Mouse (Mus musculus) embryo, embryonic 10 days (tissue): Measurements from ENCODE around the gene Ncam1.

Experiments used
- DNase-seq: peaks from one replicate; pipeline ENCODE4 v3.0.0-alpha.2; 2015; ENCODE audit warnings: low spot score

Gene Ncam1

GRCm38 (mm10) chr9:49502245-49502644 lies 296.5 kb downstream of the Ncam1 start:
- DNase-seq = no peak

- no peak for DNase-seq
Measured at GRCm38 (mm10) chr9:49499878-49500277, 298.8 kb downstream of the Ncam1 start.

- DNase-seq = peak; percentile 88
Measured at GRCm38 (mm10) chr9:49493979-49494649, 304.6 kb downstream of the Ncam1 start.

- no peak for DNase-seq
Measured at GRCm38 (mm10) chr9:49490609-49491008, 308.1 kb downstream of the Ncam1 start.

GRCm38 (mm10) chr9:49488912-49489895 lies 309.5 kb downstream of the Ncam1 start:
- DNase-seq = peak; percentile 88

GRCm38 (mm10) chr9:49488258-49488657 lies 310.5 kb downstream of the Ncam1 start:
- no peak for DNase-seq

- no peak for DNase-seq
Measured at GRCm38 (mm10) chr9:49487657-49487943, 311.1 kb downstream of the Ncam1 start.

- no peak for DNase-seq
Measured at GRCm38 (mm10) chr9:49486805-49487656, 311.7 kb downstream of the Ncam1 start.

- peak; percentile 88 for DNase-seq
Measured at GRCm38 (mm10) chr9:49485892-49486311, 312.8 kb downstream of the Ncam1 start, which contains the start of gene Ttc12. Ttc12 (minus strand) TSS chr9:49486225.

GRCm38 (mm10) chr9:49485250-49485891 lies 313.4 kb downstream of the Ncam1 start:
- DNase-seq = peak; percentile 77

GRCm38 (mm10) chr9:49483316-49483715 lies 315.4 kb downstream of the Ncam1 start:
- DNase-seq = peak; percentile 38

- no peak for DNase-seq
Measured at GRCm38 (mm10) chr9:49472126-49472525, 326.6 kb downstream of the Ncam1 start.

- DNase-seq = no peak
Measured at GRCm38 (mm10) chr9:49470946-49471345, 327.8 kb downstream of the Ncam1 start.

GRCm38 (mm10) chr9:49470006-49470405 lies 328.7 kb downstream of the Ncam1 start:
- DNase-seq = no peak

GRCm38 (mm10) chr9:49456136-49456535 lies 342.6 kb downstream of the Ncam1 start:
- DNase-seq = no peak

- no peak for DNase-seq
Measured at GRCm38 (mm10) chr9:49452396-49452795, 346.3 kb downstream of the Ncam1 start.
